Mouse (Mus musculus): Measurements from ENCODE around the gene Pakap.

Gene Pakap

GRCm38 (mm10) chr4:57772851-57773510, 205.0 kb downstream of the Pakap start:
- no peak for DNase-seq

GRCm38 (mm10) chr4:57774517-57774916, 206.5 kb downstream of the Pakap start:
- DNase-seq: no peak

GRCm38 (mm10) chr4:57775582-57775981, 207.6 kb downstream of the Pakap start:
- DNase-seq: no peak

GRCm38 (mm10) chr4:57780403-57780802, 212.4 kb downstream of the Pakap start:
- DNase-seq: no peak

- DNase-seq: no peak
Measured at GRCm38 (mm10) chr4:57780833-57781641, 213.1 kb downstream of the Pakap start.

GRCm38 (mm10) chr4:57781994-57782393, 214.0 kb downstream of the Pakap start:
- DNase-seq: peak; percentile 24

GRCm38 (mm10) chr4:57782549-57783390, 214.8 kb downstream of the Pakap start:
- DNase-seq: peak; percentile 9

- no peak for DNase-seq
Measured at GRCm38 (mm10) chr4:57783391-57783770, 215.4 kb downstream of the Pakap start.

- DNase-seq: no peak
Measured at GRCm38 (mm10) chr4:57783853-57784600, 216.0 kb downstream of the Pakap start.

GRCm38 (mm10) chr4:57788709-57789108, 220.7 kb downstream of the Pakap start:
- no peak for DNase-seq

GRCm38 (mm10) chr4:57789118-57789517, 221.1 kb downstream of the Pakap start:
- no peak for DNase-seq

GRCm38 (mm10) chr4:57793989-57794388, 226.0 kb downstream of the Pakap start:
- DNase-seq: no peak

GRCm38 (mm10) chr4:57794547-57794946, 226.6 kb downstream of the Pakap start:
- DNase-seq: no peak

- DNase-seq: no peak
Measured at GRCm38 (mm10) chr4:57797548-57798285, 229.7 kb downstream of the Pakap start.

- DNase-seq: no peak
Measured at GRCm38 (mm10) chr4:57798286-57799018, 230.5 kb downstream of the Pakap start.

- no peak for DNase-seq
Measured at GRCm38 (mm10) chr4:57799297-57799696, 231.3 kb downstream of the Pakap start.

- no peak for DNase-seq
Measured at GRCm38 (mm10) chr4:57801239-57801638, 233.3 kb downstream of the Pakap start.

GRCm38 (mm10) chr4:57801986-57802385, 234.0 kb downstream of the Pakap start:
- DNase-seq: no peak

- no peak for DNase-seq
Measured at GRCm38 (mm10) chr4:57802411-57802810, 234.4 kb downstream of the Pakap start.

GRCm38 (mm10) chr4:57804902-57805301, 236.9 kb downstream of the Pakap start:
- no peak for DNase-seq

GRCm38 (mm10) chr4:57809449-57809848, 241.5 kb downstream of the Pakap start:
- no peak for DNase-seq

Measured in right cerebral cortex, postnatal 14 days (tissue).